Mouse (Mus musculus): ENCODE data around the gene Eif2ak4.

DNA sequence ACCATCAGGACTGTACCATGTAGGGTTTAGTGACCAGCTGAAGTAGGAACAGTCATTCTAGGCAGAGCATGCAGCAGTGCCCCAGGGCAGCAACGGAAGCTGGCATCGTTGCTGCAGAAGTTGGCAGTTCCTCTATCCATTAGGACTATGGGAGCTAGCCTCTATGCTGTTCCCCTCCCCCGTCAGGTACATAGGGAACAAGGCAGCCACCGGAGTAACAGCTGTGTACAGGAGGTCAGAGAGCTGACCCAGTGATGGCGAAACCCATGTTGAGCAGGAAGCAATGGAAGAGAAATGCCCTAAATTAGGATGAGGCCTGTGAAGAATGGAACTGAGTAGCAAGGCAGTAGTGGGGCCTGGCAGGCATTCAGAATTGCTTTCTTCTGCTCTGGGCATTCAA lies 53.8 kb downstream of the Eif2ak4 start:
- TF ChIP-seq CTCF (IDR thresholded peaks at IDR 0.05) (no peak), EP300 (IDR thresholded peaks at IDR 0.05; ENCODE audit: insufficient read depth, low read depth, low read length) (no peak)

Measured in heart, adult 2 months (tissue).